Mouse (Mus musculus) adrenal gland, adult (tissue): ENCODE results near the gene Olfr606.
"Not testable (repeated sequence)": the region's sequence is repeated elsewhere in the genome, so short reads cannot be mapped to it uniquely, and the experiment has no call there.

Experiments
- DNase-seq, 2 experiments: peaks; one replicate each; pipeline ENCODE4 v3.0.0; 2022 to 2023; ENCODE audit warnings: low spot score in 1 of 2; ENCODE audit not compliant: inconsistent age in 2 of 2

Gene Olfr606

GRCm38 (mm10) chr7:103448746-103449145 is at the start of gene Olfr606:
Gene Olfr606 (plus strand): TSS chr7:103449046.
- no peak for DNase-seq

GRCm38 (mm10) chr7:103406521-103407055 is 42.3 kb upstream of the Olfr606 start:
- DNase-seq = not testable (repeated sequence)

DNA sequence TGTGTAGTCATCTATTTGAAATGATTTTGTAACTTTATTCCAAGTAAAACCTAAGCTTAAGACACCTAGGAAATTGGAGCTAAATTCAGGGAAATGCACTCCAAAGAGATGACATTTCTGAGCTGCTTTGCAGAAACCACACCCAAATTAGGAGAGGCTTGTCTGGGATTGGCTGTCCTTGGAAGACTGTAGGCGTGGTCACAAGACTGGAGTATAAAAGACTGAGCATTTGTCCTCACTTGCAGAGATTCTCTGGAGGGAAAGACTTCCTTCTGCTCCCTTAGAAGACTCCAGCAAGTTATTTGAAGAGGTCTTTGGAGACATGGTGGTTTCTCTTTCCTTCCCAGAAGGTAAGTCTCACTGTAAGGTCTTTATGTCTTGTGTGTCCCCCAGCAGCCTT is 34.1 kb upstream of the Olfr606 start, which contains the start of gene Usp17lc:
TSS of gene Usp17lc (plus strand) at position 301 of the 400 bp plus-strand sequence.
- not testable (repeated sequence) for DNase-seq

- no peak for DNase-seq
These were observed 3.5 kb upstream of the Olfr606 start, which contains the start of gene Olfr605 for GRCm38 (mm10) chr7:103445339-103445738. Gene Olfr605 (minus strand): TSS chr7:103445439.

DNA sequence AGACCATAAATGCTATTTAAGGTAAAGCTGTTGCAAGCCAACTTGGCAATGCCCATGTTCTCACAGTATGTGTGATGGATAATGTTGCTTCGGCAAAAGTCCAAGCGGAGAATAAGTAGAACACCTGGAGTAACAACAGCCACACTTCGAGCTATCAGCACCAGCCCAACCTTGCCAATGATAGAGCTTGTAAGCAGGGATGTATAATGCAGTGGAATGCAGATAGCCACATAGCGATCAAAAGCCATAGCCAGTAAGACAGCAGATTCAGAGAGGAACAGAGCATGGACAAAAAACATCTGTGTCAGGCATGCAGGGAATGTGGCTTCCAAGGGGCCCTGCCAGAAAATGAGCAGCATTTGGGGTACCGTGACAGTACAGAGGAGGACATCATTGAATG is 11.7 kb downstream of the Olfr606 start:
- DNase-seq = no peak

DNA sequence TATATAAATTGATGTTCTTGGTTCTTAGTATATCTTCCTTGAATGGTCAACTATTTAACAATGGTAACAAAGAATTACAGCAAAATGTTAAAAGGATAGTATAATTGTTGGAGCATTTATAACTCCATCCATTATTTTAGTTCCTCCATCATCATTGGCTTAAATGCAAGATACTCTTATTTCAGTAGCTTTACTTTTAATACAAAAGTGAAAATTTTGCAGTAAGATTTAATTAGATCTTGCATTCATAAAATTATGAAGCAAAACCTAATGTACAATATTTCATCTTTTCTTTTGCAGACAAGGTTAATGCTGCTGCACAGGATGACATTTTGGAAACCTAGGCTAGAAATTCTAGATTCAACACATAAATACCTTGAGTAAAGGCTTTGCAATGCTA is 20.7 kb downstream of the Olfr606 start, which contains the start of gene Olfr608:
TSS of gene Olfr608 (plus strand) at position 301 of the 400 bp plus-strand sequence.
- DNase-seq = no peak

GRCm38 (mm10) chr7:103477106-103477505 is 28.3 kb downstream of the Olfr606 start:
- not testable (repeated sequence) for DNase-seq

DNA sequence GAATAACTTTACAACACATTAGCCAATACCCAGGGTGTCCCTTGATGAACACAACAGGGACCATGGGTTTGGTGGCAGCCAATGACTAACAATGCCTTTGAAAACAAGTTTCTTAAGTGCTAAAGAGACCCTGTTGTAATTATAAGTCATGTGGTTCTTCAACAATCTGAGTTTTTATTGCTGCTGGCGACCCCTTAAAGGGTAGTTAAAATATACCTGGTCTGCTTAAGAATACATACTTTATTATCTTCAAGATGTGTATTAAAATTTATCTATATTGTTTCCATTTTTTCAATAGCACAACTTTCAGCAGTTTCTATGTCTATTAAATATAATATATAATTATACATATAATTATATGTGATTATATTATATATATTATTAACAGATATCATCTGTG is 49.1 kb downstream of the Olfr606 start, which contains the start of gene Olfr609:
TSS of gene Olfr609 (minus strand) at position 101 of the 400 bp plus-strand sequence.
- no peak for DNase-seq
